Comparison of ENCODE assay signal across 10 mouse cellular contexts in the genomic region with DNA sequence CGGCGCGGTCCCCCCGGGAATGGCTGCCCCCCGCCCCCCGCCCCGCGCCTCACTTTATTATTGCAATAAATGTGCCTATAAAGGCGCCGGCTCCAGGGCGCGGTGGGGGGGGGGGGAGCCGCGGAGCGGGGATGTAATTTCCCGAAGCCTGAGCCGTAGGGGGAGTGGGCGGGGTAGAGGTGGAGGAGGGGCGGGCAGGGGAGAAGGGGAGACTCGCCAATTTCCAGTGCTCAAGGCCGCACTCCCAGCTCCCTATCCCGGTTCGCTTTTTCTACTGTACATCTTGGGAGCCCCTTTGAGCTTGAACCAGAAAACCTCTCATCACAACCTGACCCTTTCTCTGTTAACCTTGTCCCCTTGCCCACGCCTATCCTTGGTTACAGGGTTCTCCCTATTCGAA. TPM values are rescaled to one million over a fixed set of nuclear protein-coding genes. Genes with fewer than 3 reads are reported as not detected.
DNase-seq lines count a peak whose midpoint lies in the region; ATAC-seq and TF ChIP-seq lines count a peak whose summit lies in the region.
"Had no signal": no experiment of that assay in that cellular context is flagged by ENCODE, and none has a peak within 500 bp of the region (broad histone marks: within the 10 kb centered on the region; RNA-seq: fewer than 3 reads in every experiment).

No protein-coding gene starts in this region.

- H3K27me3 ChIP-seq in stomach, embryonic 14.5 days (ENCODE audit: control insufficient read depth, insufficient read depth, low read length) = peaks cover 93% of the 10 kb centered on the region
- H3K27me3 ChIP-seq in stomach, postnatal 0 days (ENCODE audit: control insufficient read depth, insufficient read depth, low read length) = peaks cover 41% of the 10 kb centered on the region; the same call in 1 of the 2 replicates
- peaks cover 100% of the 10 kb centered on the region for H3K27me3 ChIP-seq in hindbrain, embryonic 10.5 days (ENCODE audit: insufficient read depth, poor library complexity, severe bottlenecking)
- peaks cover 100% of the 10 kb centered on the region for H3K27me3 ChIP-seq in midbrain, embryonic 10.5 days (ENCODE audit: low read depth, poor library complexity, severe bottlenecking)

- H3K27ac ChIP-seq in stomach, embryonic 14.5 days (ENCODE audit: low read length) = no peak overlapping the region
- no peak overlapping the region for H3K27ac ChIP-seq in stomach, postnatal 0 days (replicated peaks)
- H3K27ac ChIP-seq in hindbrain, embryonic 10.5 days = peak overlapping the region; percentile 69
- H3K27ac ChIP-seq in midbrain, embryonic 10.5 days (replicated peaks) = peak overlapping the region; percentile 59

- 2% methylated on average over 20 of the region's 25 CpGs for WGBS in stomach, embryonic 14.5 days
- 4% methylated on average over 18 of the region's 25 CpGs for WGBS in stomach, postnatal 0 days
- under 1% methylated on average over 25 of the region's 25 CpGs for WGBS in hindbrain, embryonic 10.5 days
- under 1% methylated on average over 25 of the region's 25 CpGs for WGBS in midbrain, embryonic 10.5 days

- no peak for TF ChIP-seq CTCF in stomach, postnatal 0 days (IDR thresholded peaks at IDR 0.05; ENCODE audit: low read depth)

- no peaks in the 10 kb centered on the region for H3K9me3 ChIP-seq in stomach, embryonic 14.5 days (ENCODE audit: control insufficient read depth, low read depth, low read length)
- H3K9me3 ChIP-seq in stomach, postnatal 0 days (ENCODE audit: control insufficient read depth, low read length) = no peaks in the 10 kb centered on the region
- H3K9me3 ChIP-seq in hindbrain, embryonic 10.5 days = no peaks in the 10 kb centered on the region
- no peaks in the 10 kb centered on the region for H3K9me3 ChIP-seq in midbrain, embryonic 10.5 days (replicated peaks)

- no peak overlapping the region; the same call in 1 of the 2 replicates for H3K4me2 ChIP-seq in stomach, embryonic 14.5 days (replicated peaks; ENCODE audit: low read depth, low read length)
- no peak overlapping the region for H3K4me2 ChIP-seq in stomach, postnatal 0 days (replicated peaks; ENCODE audit: low read depth)

- no peak for ATAC-seq in stomach, embryonic 14.5 days (ENCODE audit: insufficient number of reproducible peaks, insufficient read depth, low FRiP score, low read depth)
- no peak for ATAC-seq in stomach, postnatal 0 days (ENCODE audit: low FRiP score, low TSS enrichment)

- DNase-seq in stomach, postnatal 0 days (ENCODE audit: low spot score) = no peak
- DNase-seq in hindbrain, embryonic 10.5 days (ENCODE audit: low spot score) = peak; percentile 34
- no peak for DNase-seq in midbrain, embryonic 10.5 days (ENCODE audit: low spot score)
- no peak for DNase-seq in frontal cortex, postnatal 10 days (ENCODE audit: low spot score in 2 of 2)
- no peak for DNase-seq in adipocyte (ENCODE audit: low spot score)
- DNase-seq in layer of hippocampus, adult 9-11 months = no peak
- DNase-seq: adrenal gland, adult 2 months; cerebellum, postnatal 25 days; lung, postnatal 36 days had no signal

- no peaks in the 10 kb centered on the region for H3K36me3 ChIP-seq in stomach, embryonic 14.5 days (ENCODE audit: control insufficient read depth, insufficient read depth, low read length)
- H3K36me3 ChIP-seq in stomach, postnatal 0 days (ENCODE audit: control insufficient read depth, insufficient read depth, low read length) = no peaks in the 10 kb centered on the region
- H3K36me3 ChIP-seq in hindbrain, embryonic 10.5 days = no peaks in the 10 kb centered on the region
- no peaks in the 10 kb centered on the region for H3K36me3 ChIP-seq in midbrain, embryonic 10.5 days

- no peak for TF ChIP-seq EP300 in stomach, postnatal 0 days (optimal IDR thresholded peaks at IDR 0.05)

- H3K4me3 ChIP-seq in stomach, embryonic 14.5 days (ENCODE audit: low read depth, low read length) = 0 out of 2 replicates have a peak overlapping the region, but pooled peaks have one; percentile 10
- H3K4me3 ChIP-seq in stomach, postnatal 0 days (ENCODE audit: low read depth, low read length) = no peak overlapping the region
- H3K4me3 ChIP-seq in hindbrain, embryonic 10.5 days = peak overlapping the region; percentile 59
- H3K4me3 ChIP-seq in midbrain, embryonic 10.5 days = peak overlapping the region; percentile 56

- H3K9ac ChIP-seq in stomach, embryonic 14.5 days (replicated peaks; ENCODE audit: low read depth, low read length) = no peak overlapping the region
- H3K9ac ChIP-seq in stomach, postnatal 0 days (ENCODE audit: low read length) = no peak overlapping the region

- H3K4me1 ChIP-seq in stomach, embryonic 14.5 days (ENCODE audit: control insufficient read depth, insufficient read depth, low read length) = peaks cover 18% of the 10 kb centered on the region
- peaks cover 3% of the 10 kb centered on the region; the same call in 1 of the 2 replicates for H3K4me1 ChIP-seq in stomach, postnatal 0 days (replicated peaks; ENCODE audit: control insufficient read depth, insufficient read depth)
- peaks cover 96% of the 10 kb centered on the region for H3K4me1 ChIP-seq in hindbrain, embryonic 10.5 days (replicated peaks)
- H3K4me1 ChIP-seq in midbrain, embryonic 10.5 days = peaks cover 91% of the 10 kb centered on the region

RNA-seq across cellular contexts. Expression of a gene that starts 3.4 kb away (rescaled TPM):
- 3.8 and 4.8 TPM in 2 replicates for polyA plus RNA-seq in stomach, embryonic 14.5 days (2014; fragmentation: Nextera tagmentation; extraction: Ambion mirVana)
- 2.7 and 4.0 TPM in 2 replicates for polyA plus RNA-seq in stomach, postnatal 0 days (2015; fragmentation: Nextera tagmentation; extraction: Ambion mirVana)
- 23.1 and 70.9 TPM in 2 replicates for polyA plus RNA-seq in hindbrain, embryonic 10.5 days (2016; fragmentation: Nextera tagmentation; extraction: Ambion mirVana)
- polyA plus RNA-seq in midbrain, embryonic 10.5 days (2016; fragmentation: Nextera tagmentation; extraction: Ambion mirVana) = 19.4 and 27.2 TPM in 2 replicates

RNA-seq across cellular contexts. Expression of a gene that starts 8.7 kb away (rescaled TPM):
- 107 and 121 TPM in 2 replicates for polyA plus RNA-seq in stomach, embryonic 14.5 days (2014; fragmentation: Nextera tagmentation; extraction: Ambion mirVana)
- polyA plus RNA-seq in stomach, postnatal 0 days (2015; fragmentation: Nextera tagmentation; extraction: Ambion mirVana) = 38.9 and 40.9 TPM in 2 replicates
- 103 and 118 TPM in 2 replicates for polyA plus RNA-seq in hindbrain, embryonic 10.5 days (2016; fragmentation: Nextera tagmentation; extraction: Ambion mirVana)
- polyA plus RNA-seq in midbrain, embryonic 10.5 days (2016; fragmentation: Nextera tagmentation; extraction: Ambion mirVana) = 107 and 121 TPM in 2 replicates

RNA-seq across cellular contexts. Expression of a gene that starts 16.2 kb away (rescaled TPM):
- 81.3 and 84.3 TPM in 2 replicates for polyA plus RNA-seq in stomach, embryonic 14.5 days (2014; fragmentation: Nextera tagmentation; extraction: Ambion mirVana)
- 58.2 and 72.8 TPM in 2 replicates for polyA plus RNA-seq in stomach, postnatal 0 days (2015; fragmentation: Nextera tagmentation; extraction: Ambion mirVana)
- polyA plus RNA-seq in hindbrain, embryonic 10.5 days (2016; fragmentation: Nextera tagmentation; extraction: Ambion mirVana) = 8.1 and 10.5 TPM in 2 replicates
- polyA plus RNA-seq in midbrain, embryonic 10.5 days (2016; fragmentation: Nextera tagmentation; extraction: Ambion mirVana) = 5.2 and 5.8 TPM in 2 replicates

RNA-seq across cellular contexts. Expression of a gene that starts 29.5 kb away (rescaled TPM):
- 0.32 and 0.48 TPM in 2 replicates for polyA plus RNA-seq in stomach, embryonic 14.5 days (2014; fragmentation: Nextera tagmentation; extraction: Ambion mirVana)
- 0.23 and 0.40 TPM in 2 replicates for polyA plus RNA-seq in stomach, postnatal 0 days (2015; fragmentation: Nextera tagmentation; extraction: Ambion mirVana)
- 0.72 and 1.5 TPM in 2 replicates for polyA plus RNA-seq in hindbrain, embryonic 10.5 days (2016; fragmentation: Nextera tagmentation; extraction: Ambion mirVana)
- 0.52 and 0.62 TPM in 2 replicates for polyA plus RNA-seq in midbrain, embryonic 10.5 days (2016; fragmentation: Nextera tagmentation; extraction: Ambion mirVana)

Comparison
In these comparisons a context has a peak if more than half of its experiments do, and no peak if none do; other contexts are left out.
1. H3K27ac ChIP-seq: peak in hindbrain, embryonic 10.5 days (single experiment) and midbrain, embryonic 10.5 days (single experiment); none in stomach, embryonic 14.5 days (single experiment) and stomach, postnatal 0 days (single experiment).